Mouse (Mus musculus): ENCODE measurements around the gene Smyd4.

DNA sequence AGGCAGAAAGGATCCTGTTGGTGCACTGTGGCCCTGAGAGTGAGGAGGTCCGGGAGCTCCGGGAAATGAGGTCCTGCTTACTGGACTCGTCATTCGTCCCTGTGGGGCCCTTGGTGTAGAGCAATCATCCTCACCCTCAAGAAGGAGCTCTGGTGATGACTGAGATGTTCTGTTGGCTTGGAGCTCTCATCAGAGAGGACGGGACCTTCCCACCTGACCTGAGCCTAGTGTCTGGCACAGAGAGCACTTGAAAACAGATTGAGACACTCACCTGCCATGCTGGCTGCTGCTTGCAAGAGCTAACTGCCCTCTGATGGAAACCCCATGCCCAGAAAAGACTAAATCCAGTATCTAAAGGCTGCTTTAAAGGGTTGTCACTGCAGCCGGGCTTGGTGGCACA, 56.6 kb downstream of the Smyd4 start:
- no peak for TF ChIP-seq CHD2 (IDR thresholded peaks at IDR 0.05; ENCODE audit: low read depth, low read length)
- TF ChIP-seq ZNF384 (IDR thresholded peaks at IDR 0.05; ENCODE audit: low read depth, low read length), result no peak

Measured in ES-E14 (cell line).